Mouse (Mus musculus) liver, adult 2 months (tissue): Measurements from ENCODE around the gene Zfp626. TPM values are rescaled to one million over a fixed set of nuclear protein-coding genes. Genes with fewer than 3 reads are reported as not detected.
"Not testable (repeated sequence)": the region's sequence is repeated elsewhere in the genome, so short reads cannot be mapped to it uniquely, and the experiment has no call there.

Experiments used
- DNase-seq: peaks from one replicate; pipeline ENCODE4 v3.0.0-alpha.2; 2011; ENCODE audit warnings: low read depth, low spot score; ENCODE audit errors: extremely low read depth
- H3K27ac ChIP-seq: fragments of 200-500 bp; replicated peaks from 2 replicates; pipeline ENCODE4 v1.5.1; 2012; ENCODE audit warnings: low read depth, mild to moderate bottlenecking, control low read depth, inconsistent platforms, low read length; ENCODE audit not compliant: insufficient read depth
- H3K27me3 ChIP-seq: fragments of 200-500 bp; 2 replicates; pipeline ENCODE4 v1.6.1; 2012; ENCODE audit warnings: mild to moderate bottlenecking, moderate library complexity, low read length, inconsistent platforms; ENCODE audit not compliant: control insufficient read depth, insufficient read depth
- H3K36me3 ChIP-seq: fragments of 200-500 bp; 2 replicates; pipeline ENCODE4 v1.6.1; 2012; ENCODE audit warnings: low read length, inconsistent platforms; ENCODE audit not compliant: control insufficient read depth, insufficient read depth
- H3K4me1 ChIP-seq: fragments of 200-500 bp; 2 replicates; pipeline ENCODE4 v1.6.1; 2011; ENCODE audit warnings: low read length; ENCODE audit not compliant: control insufficient read depth, insufficient read depth
- H3K4me3 ChIP-seq: fragments of 200-500 bp; 2 replicates; pipeline ENCODE4 v1.5.1; 2011; ENCODE audit warnings: low read depth, mild to moderate bottlenecking, control low read depth, low read length, moderate library complexity; ENCODE audit not compliant: insufficient read depth
- H3K79me2 ChIP-seq: fragments of 200-500 bp; 2 replicates; pipeline ENCODE4 v1.6.1; 2012; ENCODE audit warnings: inconsistent platforms, mild to moderate bottlenecking, low read length, moderate library complexity; ENCODE audit not compliant: control insufficient read depth, insufficient read depth
- H3K9ac ChIP-seq: fragments of 200-500 bp; 2 replicates; pipeline ENCODE4 v1.6.1; 2012; ENCODE audit warnings: low read depth, mild to moderate bottlenecking, control low read depth, inconsistent platforms, low read length
- CTCF ChIP-seq: fragments of 200-500 bp; IDR thresholded peaks from 2 replicates; pipeline ENCODE4 v1.5.1; 2011; ENCODE audit warnings: low read depth, low read length, control low read depth
- POLR2A ChIP-seq: fragments of 200-500 bp; IDR thresholded peaks from 2 replicates; pipeline ENCODE4 v1.6.1; 2011; ENCODE audit warnings: low read length, control low read depth; ENCODE audit not compliant: insufficient read depth; ENCODE audit errors: extremely low read depth
- WGBS: fragments of 180-500 bp; shearing (Covaris S2); methylation state at CpG from one replicate; pipeline ENCODE4 v1.1.7; 2018; 5-methylcytosine and 5-hydroxymethylcytosine counted together
- polyA plus RNA-seq: library from polyadenylated mRNA; depleted of rRNA; stranded (reverse); fragments of >200 nt; gene quantifications from 2 replicates; pipeline ENCODE4 v1.2.3, GENCODE M21; 2012; rRNA removed
- total RNA-seq: library from RNA; depleted of rRNA; stranded (reverse); fragments of >200 nt; gene quantifications from 2 replicates; pipeline ENCODE4 v1.2.3, GENCODE M21; 2014; rRNA removed

Zfp626 gene
- total RNA-seq (3.2 and 3.4 TPM in 2 replicates), polyA plus RNA-seq (0.26 and 0.35 TPM in 2 replicates)

- not testable (repeated sequence) for H3K4me1 ChIP-seq, DNase-seq, H3K27ac ChIP-seq, H3K27me3 ChIP-seq, H3K79me2 ChIP-seq, H3K9ac ChIP-seq, H3K4me3 ChIP-seq
- peaks cover 22% of the 10 kb centered on the region; the same call in 1 of the 2 replicates for H3K36me3 ChIP-seq
- 91% methylated on average over 3 of the region's 3 CpGs for WGBS
Measured at GRCm38 (mm10) chr7:27806896-27807295, at the start of gene Zfp626. Zfp626 (plus strand) TSS chr7:27807196.

DNA sequence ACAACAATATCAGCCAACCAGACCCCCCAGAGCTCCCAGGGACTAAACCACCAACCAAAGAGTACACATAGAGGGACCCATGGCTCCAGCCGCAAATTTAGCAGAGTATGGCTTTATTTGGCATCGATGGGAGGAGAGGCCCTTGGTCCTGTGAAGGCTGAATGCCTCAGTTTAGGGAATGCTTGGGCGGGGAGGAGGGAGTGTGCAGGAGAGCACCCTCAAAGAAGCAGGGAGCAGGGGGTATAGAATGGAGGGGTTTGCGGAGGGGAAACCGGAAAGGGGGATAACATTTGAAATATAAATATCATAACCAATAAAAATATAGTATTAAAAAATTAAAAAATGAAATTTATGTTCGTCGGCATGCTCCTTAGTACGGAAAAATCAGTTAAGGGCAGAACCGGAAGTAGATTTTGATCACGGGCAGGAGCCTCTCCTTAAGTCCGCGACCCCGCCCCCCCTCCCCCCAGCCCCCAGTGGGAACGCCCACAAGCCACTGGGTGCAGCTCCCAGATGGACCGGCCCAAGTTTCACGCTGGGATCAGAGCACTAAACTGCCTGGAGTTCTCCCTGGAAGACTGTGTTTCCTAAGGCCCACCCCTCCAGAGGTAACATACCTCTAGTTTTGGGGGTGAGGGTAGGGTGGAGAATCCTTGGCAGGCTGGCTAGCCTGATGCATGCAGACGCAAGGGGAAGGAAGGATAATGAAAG is 41.7 kb upstream of the Zfp626 start:
- no peak for DNase-seq
- Histone ChIP-seq H3K4me1 (no peaks in the 10 kb centered on the region), H3K27ac (no peak overlapping the region), H3K36me3 (no peaks in the 10 kb centered on the region), H3K27me3 (0 out of 2 replicates have a peak, but pooled peaks cover 5% of the 10 kb centered on the region), H3K79me2 (no peaks in the 10 kb centered on the region), H3K4me3 (no peak overlapping the region), H3K9ac (no peak overlapping the region)
- TF ChIP-seq CTCF (no peak), POLR2A (no peak)
- WGBS = 12% methylated on average over 17 of the region's 17 CpGs

- WGBS = 87% methylated on average over 5 of the region's 5 CpGs
- H3K9ac ChIP-seq = no peak overlapping the region
- no peaks in the 10 kb centered on the region for H3K36me3 ChIP-seq
- TF ChIP-seq POLR2A (no peak), CTCF (no peak)
- H3K79me2 ChIP-seq = no peaks in the 10 kb centered on the region
- DNase-seq = no peak
- no peak overlapping the region for H3K4me3 ChIP-seq
- no peak overlapping the region for H3K27ac ChIP-seq
- no peaks in the 10 kb centered on the region for H3K27me3 ChIP-seq
- H3K4me1 ChIP-seq = no peaks in the 10 kb centered on the region
Measured at GRCm38 (mm10) chr7:27789306-27789705, 17.7 kb upstream of the Zfp626 start.

- not testable (repeated sequence) for H3K9ac ChIP-seq, H3K36me3 ChIP-seq, H3K27ac ChIP-seq, DNase-seq, H3K79me2 ChIP-seq, H3K4me1 ChIP-seq, H3K27me3 ChIP-seq, H3K4me3 ChIP-seq
- 69% methylated on average over 3 of the region's 3 CpGs for WGBS
Measured at GRCm38 (mm10) chr7:27793865-27794264, 13.1 kb upstream of the Zfp626 start.

DNA sequence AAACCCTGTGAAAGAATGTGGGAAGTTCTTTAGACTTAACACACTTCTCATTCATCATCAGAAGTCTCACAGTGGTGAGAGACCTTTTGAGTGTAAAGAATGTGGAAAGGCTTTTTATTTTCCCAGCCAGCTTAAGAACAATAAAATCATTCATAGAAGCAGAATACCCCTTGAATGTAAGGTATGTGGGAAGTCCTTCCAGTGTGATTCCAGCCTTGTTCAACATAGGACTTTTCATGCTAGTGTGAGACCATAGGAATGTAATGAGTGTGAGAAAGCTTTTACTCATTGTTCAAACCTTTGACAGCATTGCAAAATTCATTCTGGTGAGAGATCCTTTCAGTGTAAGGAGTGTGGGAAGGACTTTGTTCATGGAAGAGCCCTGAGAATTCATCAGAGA is 12.4 kb upstream of the Zfp626 start:
- DNase-seq = no peak
- TF ChIP-seq POLR2A = no peak
- TF ChIP-seq CTCF = no peak

GRCm38 (mm10) chr7:27797906-27798811 is 8.8 kb upstream of the Zfp626 start:
- H3K4me1 ChIP-seq = no peaks in the 10 kb centered on the region
- H3K9ac ChIP-seq = no peak overlapping the region
- H3K4me3 ChIP-seq = no peak overlapping the region
- TF ChIP-seq POLR2A = no peak
- TF ChIP-seq CTCF = no peak
- no peaks in the 10 kb centered on the region for H3K36me3 ChIP-seq
- no peaks in the 10 kb centered on the region for H3K27me3 ChIP-seq
- WGBS = 40% methylated on average over 8 of the region's 8 CpGs
- no peaks in the 10 kb centered on the region for H3K79me2 ChIP-seq
- DNase-seq = no peak
- no peak overlapping the region for H3K27ac ChIP-seq

More for the DNA sequence above, 12.4 kb upstream of the Zfp626 start:
- H3K27me3 ChIP-seq = no peaks in the 10 kb centered on the region
- H3K36me3 ChIP-seq = no peaks in the 10 kb centered on the region
- no peak overlapping the region for H3K9ac ChIP-seq
- no peak overlapping the region for H3K27ac ChIP-seq
- no peaks in the 10 kb centered on the region for H3K4me1 ChIP-seq
- H3K4me3 ChIP-seq = no peak overlapping the region
- no peaks in the 10 kb centered on the region for H3K79me2 ChIP-seq
